Mouse (Mus musculus) T-helper 17 cell (primary cell): ENCODE results near the gene Wnt5b.

ENCODE experiments used
- in situ Hi-C, 2 experiments: fragments of 300-600 bp; cut with MboI, MseI; formaldehyde crosslinking; loops; 1 replicate in 1 of 2; 2 replicates in 1 of 2; pipeline ENCODE4 v1.15.1; 2025; ENCODE audit warnings: high pct_unique_total_duplicates in 2 of 2

The Wnt5b gene

GRCm38 (mm10) chr6:119543803-119544517 is at the start of gene Wnt5b:
TSS of gene Wnt5b (minus strand) at chr6:119544347.
- in situ Hi-C loops = no loop called here

DNA sequence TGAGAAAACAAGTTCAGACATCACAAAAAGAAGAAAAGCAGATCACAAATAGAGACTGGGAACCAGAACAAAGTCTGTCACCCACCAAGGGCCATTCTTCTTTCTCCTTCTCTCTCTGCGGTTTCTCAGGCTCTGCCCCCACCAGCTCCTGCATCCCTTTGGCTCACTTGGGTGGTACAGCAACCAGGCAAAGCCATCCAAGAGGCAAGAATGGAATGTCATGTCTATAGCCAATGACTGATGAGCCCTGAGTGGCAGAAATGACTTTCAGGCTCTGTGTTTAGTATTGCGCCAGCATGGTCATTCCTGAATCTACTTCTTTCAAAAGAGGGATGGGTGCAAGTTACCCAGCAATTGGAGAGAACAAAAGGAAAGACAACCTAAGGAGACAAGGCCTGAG is 46.7 kb upstream of the Wnt5b start:
- in situ Hi-C loops = no loop called here

DNA sequence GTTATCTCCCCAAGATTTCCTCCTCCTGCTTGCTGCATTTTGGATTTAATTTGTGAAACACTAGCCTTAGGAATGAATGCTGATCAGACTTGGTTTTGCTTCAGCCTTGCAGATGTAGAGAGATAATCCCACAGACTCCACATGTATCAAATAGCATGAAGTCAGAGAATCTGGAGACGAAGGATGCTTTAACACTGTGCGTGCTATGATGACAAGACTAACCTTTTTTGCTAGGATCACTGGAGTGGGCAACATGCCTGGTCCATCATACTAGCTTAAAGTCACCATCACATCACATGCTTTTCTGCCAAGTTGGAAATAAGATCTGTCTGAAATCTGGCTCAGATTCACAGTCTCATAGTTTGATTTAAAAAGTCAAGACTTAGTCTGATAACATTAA is 43.8 kb upstream of the Wnt5b start:
- in situ Hi-C loops = no loop called here

- in situ Hi-C loops = no loop called here
Observed at GRCm38 (mm10) chr6:119587454-119587853, 43.3 kb upstream of the Wnt5b start.

GRCm38 (mm10) chr6:119585652-119586375 is 41.7 kb upstream of the Wnt5b start:
- in situ Hi-C loops = no loop called here

- in situ Hi-C loops = no loop called here
Observed at GRCm38 (mm10) chr6:119584061-119584460, 39.9 kb upstream of the Wnt5b start.

DNA sequence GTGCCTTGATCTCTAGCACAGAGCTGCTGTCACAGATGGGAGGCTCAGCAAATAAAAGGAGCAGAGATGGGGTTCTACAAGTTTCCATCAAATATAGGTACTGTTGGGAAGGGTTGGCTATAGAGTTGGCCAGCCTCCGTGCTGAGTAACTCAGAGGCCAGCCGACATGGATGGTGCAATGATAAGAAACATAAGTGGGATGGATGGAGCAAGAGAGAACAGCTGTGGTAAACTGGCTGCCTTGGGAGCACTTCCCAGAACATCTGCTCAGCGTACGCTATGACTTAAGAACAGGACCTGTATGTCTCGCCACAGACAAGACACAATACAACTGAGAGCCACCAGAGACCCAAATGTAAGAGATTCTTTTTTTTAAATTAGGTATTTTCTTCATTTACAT is 39.0 kb upstream of the Wnt5b start:
- in situ Hi-C loops = no loop called here

GRCm38 (mm10) chr6:119576706-119577105 is 32.6 kb upstream of the Wnt5b start:
- in situ Hi-C loops = no loop called here

- in situ Hi-C loops = no loop called here
Observed at GRCm38 (mm10) chr6:119575331-119575730, 31.2 kb upstream of the Wnt5b start.

- in situ Hi-C loops = no loop called here
Observed at GRCm38 (mm10) chr6:119572296-119572695, 28.1 kb upstream of the Wnt5b start.

DNA sequence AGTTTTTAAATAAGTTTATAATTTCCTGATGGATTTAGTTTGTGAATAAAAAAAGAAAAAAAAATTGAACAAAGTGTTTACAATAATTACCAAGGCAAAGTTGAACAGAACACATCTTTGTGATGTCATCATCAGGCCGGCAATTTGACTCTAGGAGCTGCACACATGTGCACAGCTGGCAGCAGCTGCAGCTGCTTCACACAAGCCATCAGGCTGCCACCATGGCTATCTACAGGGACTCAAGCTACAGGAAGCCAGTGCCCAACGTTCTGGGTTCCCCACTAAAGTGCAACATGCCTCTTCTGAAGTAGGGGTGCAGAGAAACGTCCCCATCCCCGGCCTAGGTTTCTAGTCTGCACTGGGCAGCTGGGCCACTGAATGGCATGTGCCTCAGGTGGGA is 26.6 kb upstream of the Wnt5b start:
- in situ Hi-C loops = no loop called here

DNA sequence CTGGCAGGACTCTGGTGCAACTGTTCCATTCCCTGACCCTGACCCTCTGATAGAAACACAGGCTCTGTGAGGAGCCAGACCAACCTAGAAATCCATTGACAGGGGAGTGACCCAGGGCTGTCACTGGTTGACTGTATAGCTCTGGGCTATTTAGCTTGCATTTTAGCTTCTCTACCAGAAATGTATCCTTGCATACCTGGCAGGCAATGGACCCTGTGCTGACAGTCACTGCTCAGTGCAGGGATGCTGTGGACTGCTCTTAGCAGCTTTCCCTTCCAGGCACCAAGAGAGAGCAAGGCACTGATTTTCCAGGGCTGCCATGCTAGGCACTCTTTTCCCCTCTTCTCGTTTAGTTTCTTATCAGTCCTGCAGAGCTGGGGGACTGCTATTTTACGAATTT is 24.2 kb upstream of the Wnt5b start:
- in situ Hi-C loops = no loop called here

- in situ Hi-C loops = no loop called here
Observed at GRCm38 (mm10) chr6:119565451-119566379, 21.6 kb upstream of the Wnt5b start.

DNA sequence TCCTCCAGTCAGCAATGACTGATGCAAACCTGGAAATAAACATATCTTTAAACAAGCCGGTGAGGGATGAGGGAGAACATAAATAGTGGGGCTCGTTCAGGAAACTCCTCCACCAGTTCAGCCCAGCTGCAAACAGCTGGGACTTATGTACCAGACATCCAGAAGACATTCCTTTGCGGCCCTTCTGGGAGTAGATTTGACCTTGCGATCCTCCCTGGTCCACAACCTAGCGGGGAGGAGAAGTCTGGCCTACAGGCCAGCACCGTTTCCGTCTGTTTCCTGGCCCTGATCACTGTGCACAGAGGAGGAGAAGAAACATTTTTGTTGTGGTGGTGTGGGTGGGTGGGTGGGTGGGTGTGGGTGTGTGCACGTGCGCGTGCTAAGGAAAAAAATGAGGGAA is 18.4 kb upstream of the Wnt5b start:
- in situ Hi-C loops = no loop called here

- in situ Hi-C loops = no loop called here
Observed at GRCm38 (mm10) chr6:119558855-119559254, 14.7 kb upstream of the Wnt5b start.

GRCm38 (mm10) chr6:119554439-119554838 is 10.3 kb upstream of the Wnt5b start:
- in situ Hi-C loops = no loop called here

GRCm38 (mm10) chr6:119544518-119544864 is 344 bp upstream of the Wnt5b start:
- in situ Hi-C loops = no loop called here

- in situ Hi-C loops = no loop called here
Observed at GRCm38 (mm10) chr6:119543456-119543802, 718 bp downstream of the Wnt5b start.

- in situ Hi-C loops = no loop called here
Observed at GRCm38 (mm10) chr6:119535867-119536266, 8.3 kb downstream of the Wnt5b start.

GRCm38 (mm10) chr6:119533170-119533709 is 10.9 kb downstream of the Wnt5b start:
- in situ Hi-C loops = no loop called here

DNA sequence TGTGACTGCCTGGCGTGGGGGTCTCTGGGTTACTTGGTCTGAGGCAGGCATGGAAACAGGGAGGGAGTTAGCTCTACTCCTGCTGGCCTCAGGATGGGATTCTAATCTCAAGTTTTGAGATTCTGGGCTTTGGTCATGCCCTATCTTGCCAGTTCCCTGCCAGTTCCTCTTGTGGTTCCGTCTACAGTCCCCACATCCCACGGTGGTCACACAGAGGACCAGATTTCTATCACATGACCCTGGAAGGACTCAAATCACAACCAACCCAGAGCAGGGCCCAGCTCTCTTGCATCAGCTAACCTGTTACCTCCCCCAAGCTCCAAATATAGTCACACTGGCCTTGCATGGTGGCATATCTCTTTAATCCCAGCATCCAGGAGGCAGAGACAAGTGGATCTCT is 14.5 kb downstream of the Wnt5b start:
- in situ Hi-C loops = no loop called here

- in situ Hi-C loops = no loop called here
Observed at GRCm38 (mm10) chr6:119526498-119526897, 17.6 kb downstream of the Wnt5b start.
